Mouse (Mus musculus) cerebellum, postnatal 4 days (tissue): ENCODE measurements around the gene Cbx1.
"Not testable (repeated sequence)": the region's sequence is repeated elsewhere in the genome, so short reads cannot be mapped to it uniquely, and the experiment has no call there.

Experiments
- DNase-seq, 2 experiments: peaks; one replicate each; pipeline ENCODE4 v3.0.0; 2022; ENCODE audit warnings: low spot score in 2 of 2, mixed read lengths in 1 of 2

Gene Cbx1

DNA sequence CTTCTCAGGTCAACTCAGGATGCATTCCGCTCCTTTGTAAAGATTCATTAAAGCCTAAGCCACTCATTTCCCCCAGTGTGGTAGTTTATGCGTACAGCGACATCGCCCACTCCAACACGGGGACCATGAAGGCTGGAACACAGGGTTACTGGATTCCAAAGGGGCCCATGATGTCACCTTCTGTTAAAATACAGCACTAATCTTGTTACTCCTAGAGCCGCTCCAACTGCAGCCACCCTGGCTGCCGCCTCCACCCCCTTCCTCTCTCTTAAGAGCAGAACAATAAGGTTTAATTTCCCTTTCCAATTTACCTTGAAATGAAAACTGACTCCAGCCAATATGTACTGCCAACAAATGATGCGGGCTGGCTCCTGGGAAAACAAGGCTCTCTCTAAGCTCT lies 13.9 kb upstream of the Cbx1 start:
- no peak for DNase-seq

- no peak for DNase-seq
Measured at GRCm38 (mm10) chr11:96775665-96776064, 13.3 kb upstream of the Cbx1 start.

- no peak for DNase-seq
Measured at GRCm38 (mm10) chr11:96776068-96776467, 12.9 kb upstream of the Cbx1 start.

- DNase-seq, result peak; percentile 98 to 99
Measured at GRCm38 (mm10) chr11:96776968-96777962, 11.7 kb upstream of the Cbx1 start, which contains the start of gene Snx11. TSS of gene Snx11 (minus strand) at chr11:96777559.

GRCm38 (mm10) chr11:96778061-96778627 lies 10.8 kb upstream of the Cbx1 start:
- DNase-seq, result not testable (repeated sequence)

DNA sequence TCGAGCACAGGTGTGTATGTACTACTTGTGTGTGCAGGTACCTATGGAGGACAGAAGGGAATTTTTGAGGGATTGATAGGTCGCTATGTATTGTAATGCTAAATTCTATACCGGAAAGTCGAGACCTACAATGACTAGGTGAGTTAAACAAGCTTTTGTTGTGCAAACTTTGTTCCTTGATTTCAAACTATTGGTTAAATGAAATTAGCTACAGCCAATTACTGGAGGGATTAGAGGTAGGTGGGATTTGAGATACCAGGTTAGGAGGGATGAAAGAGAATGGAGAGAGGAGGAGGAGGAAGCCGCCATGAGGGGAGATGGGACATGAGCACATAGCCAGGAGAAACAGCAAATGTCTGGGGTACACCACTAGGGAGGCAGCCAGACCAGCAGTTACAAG lies 8.6 kb upstream of the Cbx1 start:
- no peak for DNase-seq

- DNase-seq, result no peak
Measured at GRCm38 (mm10) chr11:96781425-96781824, 7.5 kb upstream of the Cbx1 start.

- DNase-seq, result peak; percentile 67 to 87
Measured at GRCm38 (mm10) chr11:96784847-96785246, 4.1 kb upstream of the Cbx1 start.

DNA sequence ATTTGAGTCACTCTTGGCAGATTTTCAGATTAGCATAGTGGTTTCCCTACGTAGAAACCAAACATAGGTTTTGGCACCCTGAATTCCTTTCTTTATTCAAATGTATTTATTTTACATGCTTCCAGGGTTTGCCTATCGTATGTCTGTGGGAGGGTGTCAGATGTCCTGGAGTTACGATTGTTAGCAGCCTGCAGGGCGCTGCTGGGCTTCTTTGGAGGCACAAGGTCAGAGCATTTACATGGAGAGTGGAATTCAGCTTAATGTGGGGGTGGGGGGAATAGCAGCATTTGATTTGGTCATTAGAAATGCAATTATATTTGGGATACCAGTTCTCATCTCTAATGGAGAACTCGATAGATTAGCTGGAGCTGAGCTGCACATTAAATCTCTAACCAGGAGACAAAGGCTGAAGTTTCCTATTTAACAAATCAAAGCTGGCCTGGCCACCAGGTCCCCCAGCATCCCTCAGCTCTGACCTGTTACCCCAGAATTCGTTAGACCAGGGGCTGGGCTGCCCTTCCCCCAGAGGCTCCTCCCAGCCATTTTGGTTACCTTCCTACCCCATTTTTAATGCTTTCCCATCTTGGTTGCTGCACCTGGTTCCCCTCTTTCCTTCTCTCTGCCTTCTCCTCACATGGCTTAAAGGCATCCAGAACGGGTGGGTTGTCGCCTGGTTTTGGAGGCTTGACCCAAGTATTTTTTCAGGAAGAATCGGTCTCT lies 2.0 kb upstream of the Cbx1 start:
- DNase-seq, result no peak

DNA sequence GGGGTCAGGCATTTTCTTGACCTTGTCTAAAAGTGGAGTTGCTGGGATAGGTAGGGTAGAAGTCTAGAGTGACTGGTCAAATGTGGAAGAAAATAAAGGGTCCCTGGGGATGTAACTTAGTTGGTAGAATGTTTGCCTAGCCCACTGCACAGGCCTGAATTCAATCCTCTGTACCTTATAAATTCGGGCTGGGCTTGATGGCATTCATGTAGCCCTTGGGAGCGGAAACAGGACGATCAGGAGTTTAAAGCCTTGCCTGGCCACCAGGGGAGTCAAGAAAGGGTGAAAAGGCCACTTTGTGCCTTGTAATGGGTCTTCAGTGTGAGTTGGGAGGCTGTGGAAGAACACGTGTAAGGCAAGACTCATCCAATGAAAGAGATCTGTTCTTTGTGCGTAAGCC lies 1.1 kb downstream of the Cbx1 start:
- DNase-seq, result no peak

GRCm38 (mm10) chr11:96790681-96791080 lies 1.8 kb downstream of the Cbx1 start:
- no peak for DNase-seq

DNA sequence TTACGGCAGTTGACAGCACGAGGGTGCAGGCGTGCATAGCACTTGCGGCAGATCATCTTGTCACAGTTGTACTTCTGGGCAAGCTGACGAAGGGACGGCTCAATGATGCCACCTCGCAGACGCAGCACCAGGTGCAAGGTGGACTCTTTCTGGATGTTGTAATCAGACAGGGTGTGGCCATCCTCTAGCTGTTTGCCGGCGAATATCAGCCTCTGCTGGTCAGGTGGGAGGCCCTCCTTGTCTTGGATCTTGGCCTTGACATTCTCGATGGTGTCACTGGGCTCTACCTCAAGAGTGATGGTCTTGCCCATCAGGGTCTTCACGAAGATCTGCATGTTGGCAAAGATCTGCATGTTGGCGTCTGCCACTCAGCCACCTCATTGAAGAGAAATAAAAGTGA lies 6.6 kb downstream of the Cbx1 start:
- DNase-seq, result no peak

DNA sequence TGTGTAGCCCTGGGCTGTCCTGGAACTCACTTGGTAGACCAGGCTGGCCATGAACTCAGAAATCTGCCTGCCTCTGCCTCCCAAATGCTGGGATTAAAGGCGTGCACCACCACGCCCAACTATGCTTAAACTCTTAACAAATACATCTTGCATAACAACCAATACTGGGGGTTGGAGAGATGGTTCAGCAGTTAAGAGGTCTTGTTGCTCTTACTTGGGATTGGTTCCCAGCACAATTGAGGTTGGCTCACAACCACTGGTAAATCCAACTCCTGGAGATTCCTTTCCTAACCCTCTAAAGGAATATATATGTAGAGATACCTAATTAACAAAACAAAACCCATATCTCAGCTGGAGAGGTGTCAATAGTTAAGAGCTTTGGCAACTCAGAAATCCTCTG lies 7.2 kb downstream of the Cbx1 start:
- DNase-seq, result no peak

DNA sequence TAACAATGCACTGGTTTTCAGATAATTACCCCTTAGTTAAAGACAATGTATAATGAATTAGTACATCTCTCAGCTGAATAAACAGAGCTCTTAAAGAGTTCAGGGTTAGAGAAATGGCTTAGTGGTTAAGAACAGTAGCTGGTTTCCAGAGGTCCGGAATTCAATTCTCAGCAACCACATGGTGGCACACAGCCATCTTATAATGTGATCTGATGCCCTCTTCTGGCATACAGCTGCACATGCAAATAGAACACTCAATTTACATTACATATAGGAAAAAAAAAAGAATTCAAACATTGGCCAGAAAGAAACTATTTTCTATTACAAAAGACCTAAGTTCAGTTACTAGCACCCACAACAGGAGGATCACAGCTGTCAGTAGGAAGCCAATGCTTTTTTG lies 7.7 kb downstream of the Cbx1 start:
- DNase-seq, result no peak

DNA sequence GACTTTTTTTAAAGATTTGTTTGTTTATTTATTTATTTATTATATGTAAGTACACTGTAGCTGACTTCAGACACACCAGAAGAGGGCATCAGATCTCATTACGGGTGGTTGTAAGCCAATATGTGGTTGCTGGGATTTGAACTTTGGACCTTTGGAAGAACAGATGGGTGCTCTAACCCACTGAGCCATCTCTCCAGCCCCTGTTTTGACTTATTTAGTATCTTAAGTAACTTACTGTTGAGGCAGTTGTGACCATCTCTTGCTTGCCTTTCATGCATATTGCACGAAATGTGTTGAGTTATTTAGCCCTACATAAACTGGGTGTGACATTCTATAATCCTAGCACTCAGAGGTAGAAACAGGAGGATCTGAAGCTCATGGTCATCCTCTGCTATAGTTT lies 10.6 kb downstream of the Cbx1 start:
- no peak for DNase-seq

DNA sequence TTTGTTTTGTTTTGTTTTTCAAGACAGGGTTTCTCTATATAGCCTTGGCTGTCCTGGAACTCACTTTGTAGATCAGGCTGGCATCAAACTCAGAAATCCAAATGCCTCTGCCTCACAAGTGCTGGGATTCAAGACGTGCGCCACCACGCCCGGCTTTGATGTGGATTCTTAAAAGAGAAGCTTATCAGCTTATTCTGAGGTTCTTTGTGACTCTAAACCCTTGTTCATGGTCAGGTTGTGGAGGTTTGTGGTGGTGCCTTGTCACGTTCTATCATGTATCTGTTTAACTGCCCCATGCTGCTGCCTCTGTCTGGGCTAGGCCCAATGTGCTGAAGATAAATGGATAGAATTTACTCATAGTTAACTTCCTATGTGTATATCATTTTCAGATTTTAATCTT lies 16.7 kb downstream of the Cbx1 start:
- DNase-seq, result no peak

GRCm38 (mm10) chr11:96808066-96808465 lies 19.1 kb downstream of the Cbx1 start:
- DNase-seq, result no peak

DNA sequence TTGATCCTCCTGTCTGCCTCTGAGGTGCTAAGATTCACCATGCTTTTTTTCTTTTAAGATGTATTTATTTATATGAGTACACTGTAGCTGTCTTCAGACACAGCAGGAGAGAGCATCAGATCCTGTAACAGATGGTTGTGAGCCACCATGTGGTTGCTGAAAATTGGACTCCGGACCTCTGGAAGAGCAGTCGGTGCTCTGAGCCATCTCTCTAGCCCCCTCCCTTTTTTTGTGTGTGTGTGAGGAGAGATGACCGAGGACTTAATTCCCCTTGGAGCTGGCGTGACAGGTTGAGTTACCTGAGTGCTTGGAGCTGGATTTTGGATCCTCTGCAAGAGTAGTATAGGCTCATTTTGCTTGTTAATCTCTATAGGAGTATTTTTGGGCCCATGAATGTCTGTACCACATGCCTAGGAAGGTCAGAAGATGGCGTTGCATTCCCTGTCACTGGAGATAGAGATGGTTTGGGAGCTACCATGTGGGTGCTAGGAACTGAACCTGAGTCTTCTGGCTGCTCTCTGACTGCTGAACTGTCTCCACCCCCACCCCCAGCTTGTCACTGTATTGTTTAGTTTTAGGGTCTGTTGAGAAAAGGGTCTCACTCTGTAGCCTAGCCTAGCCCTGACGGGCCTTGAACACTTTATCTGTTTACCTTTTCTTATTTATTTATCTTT lies 20.8 kb downstream of the Cbx1 start:
- no peak for DNase-seq

DNA sequence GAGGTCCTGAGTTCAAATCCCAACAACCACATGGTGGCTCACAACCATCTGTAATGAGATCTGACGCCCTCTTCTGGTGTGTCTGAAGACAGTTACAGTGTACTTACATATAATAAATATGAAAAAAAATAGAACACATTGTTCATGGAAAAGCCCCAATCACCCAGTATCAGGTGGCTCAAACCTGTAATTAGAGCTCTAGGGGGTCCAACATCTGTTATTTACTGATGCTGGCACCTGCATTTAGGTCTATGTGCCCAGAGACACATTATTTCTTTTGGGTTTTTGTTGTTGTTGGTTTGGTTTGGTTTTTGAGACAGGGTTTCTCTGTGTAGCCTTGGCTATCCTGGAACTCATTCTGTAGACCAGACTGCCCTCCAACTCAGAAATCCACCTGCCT lies 22.3 kb downstream of the Cbx1 start:
- DNase-seq, result not testable (repeated sequence)

GRCm38 (mm10) chr11:96813455-96813854 lies 24.5 kb downstream of the Cbx1 start:
- DNase-seq, result no peak

DNA sequence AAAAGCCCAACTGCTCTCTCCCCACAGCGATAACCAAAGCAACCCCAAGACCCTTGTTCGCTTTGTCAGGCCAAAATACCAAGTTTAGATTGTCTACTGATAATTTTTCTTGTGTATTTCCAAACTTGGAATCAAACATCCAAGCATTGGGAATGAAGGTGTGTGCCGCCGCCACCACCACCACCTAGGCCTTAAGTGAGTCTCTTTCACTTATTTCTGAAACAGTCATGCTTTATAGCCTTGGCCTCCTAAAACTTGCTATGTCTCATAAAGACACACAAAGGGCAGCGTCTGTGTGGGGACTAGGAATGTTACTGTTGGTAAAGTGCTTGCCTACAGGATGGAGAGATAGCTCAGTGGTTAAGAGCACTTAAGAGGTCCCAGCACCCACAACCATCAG lies 25.0 kb downstream of the Cbx1 start:
- DNase-seq, result no peak

DNA sequence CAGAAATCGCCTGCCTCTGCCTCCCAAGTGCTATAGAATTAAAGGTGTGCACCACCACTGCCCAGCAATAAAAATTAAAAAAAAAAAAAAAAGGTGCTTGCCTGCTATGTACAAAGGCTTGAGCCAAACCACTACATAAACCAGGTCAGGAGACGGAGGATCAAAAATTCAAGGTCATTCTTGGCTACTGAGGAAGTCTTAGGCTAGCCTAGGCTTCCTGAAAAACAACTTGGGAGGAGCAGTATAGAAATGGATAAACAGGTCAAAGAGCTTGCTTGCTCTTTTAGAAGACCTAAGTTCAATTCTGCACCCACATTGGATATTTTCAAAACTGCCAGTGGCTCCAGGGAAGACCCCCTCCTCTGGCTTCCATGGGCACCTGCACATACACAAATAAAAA lies 25.5 kb downstream of the Cbx1 start:
- no peak for DNase-seq
